Mouse (Mus musculus): Measurements from ENCODE around the gene Dll4. TPM values are rescaled to one million over a fixed set of nuclear protein-coding genes. Genes with fewer than 3 reads are reported as not detected.

Dll4 gene
- total RNA-seq (2023), result under 1 TPM in 1 of 2 experiments, not detected in 1; 0.32 TPM

GRCm38 (mm10) chr2:119325568-119326143, at the start of gene Dll4:
Gene Dll4 (plus strand): TSS chr2:119325784.

GRCm38 (mm10) chr2:119288270-119288882, 37.2 kb upstream of the Dll4 start, which contains the start of gene Vps18:
Gene Vps18 (plus strand): TSS chr2:119288740.

GRCm38 (mm10) chr2:119350555-119351486, 25.2 kb downstream of the Dll4 start, which contains the start of gene Chac1:
Gene Chac1 (plus strand): TSS chr2:119351229.

Other genes with a start within 250 kb of the Dll4 start
- 1 to 10 TPM; 2.4 to 4.1 TPM for gene Rad51, start 213.0 kb upstream of the Dll4 start, total RNA-seq (2023)
- gene Rmdn3, start 168.8 kb upstream of the Dll4 start, total RNA-seq (2023), result 10 to 100 TPM; 25.9 to 28.7 TPM
- not detected for gene Gchfr, start 158.0 kb upstream of the Dll4 start, total RNA-seq (2023)
- gene Gm14137, start 151.3 kb upstream of the Dll4 start, total RNA-seq (2023), result not detected
- gene Zfyve19, start 117.2 kb upstream of the Dll4 start, total RNA-seq (2023), result 10 to 100 TPM; 30.2 to 31.0 TPM
- 10 to 100 TPM; 18.4 to 26.2 TPM for gene Dnajc17, start 117.0 kb upstream of the Dll4 start, total RNA-seq (2023)
- gene Ppp1r14d, start 95.9 kb upstream of the Dll4 start, total RNA-seq (2023), result not detected
- under 1 TPM in 1 of 2 experiments, not detected in 1; 0.24 TPM for gene Spint1, start 88.4 kb upstream of the Dll4 start, total RNA-seq (2023)
- gene Rhov, start 54.5 kb upstream of the Dll4 start, total RNA-seq (2023), result not detected
- gene Vps18, start 37.0 kb upstream of the Dll4 start, total RNA-seq (2023), result 10 to 100 TPM; 19.0 to 24.7 TPM
- gene Chac1, start 25.4 kb downstream of the Dll4 start, total RNA-seq (2023), result not detected
- 10 to 100 TPM; 48.6 to 50.0 TPM for gene Ino80, start 151.9 kb downstream of the Dll4 start, total RNA-seq (2023)
- gene Exd1, start 221.8 kb downstream of the Dll4 start, total RNA-seq (2023), result under 1 TPM; 0.09 to 0.12 TPM
- gene Chp1, start 221.9 kb downstream of the Dll4 start, total RNA-seq (2023), result 10 to 100 TPM; 66.2 to 78.1 TPM